Mouse (Mus musculus): ENCODE measurements around the gene Fas.

The Fas gene

GRCm38 (mm10) chr19:34283614-34284013, 6.9 kb upstream of the Fas start:
- peak; percentile 33 to 46 for DNase-seq (ENCODE audit: low spot score in 2 of 2)

- peak; percentile 23 to 37 for DNase-seq (ENCODE audit: low spot score in 2 of 2)
Measured at GRCm38 (mm10) chr19:34284383-34284782, 6.1 kb upstream of the Fas start.

GRCm38 (mm10) chr19:34284826-34285225, 5.6 kb upstream of the Fas start:
- DNase-seq (ENCODE audit: low spot score in 2 of 2): no peak

- DNase-seq (ENCODE audit: low spot score in 2 of 2): no peak
Measured at GRCm38 (mm10) chr19:34287221-34287620, 3.2 kb upstream of the Fas start.

GRCm38 (mm10) chr19:34287656-34288415, 2.6 kb upstream of the Fas start:
- no peak for DNase-seq (ENCODE audit: low spot score in 2 of 2)

GRCm38 (mm10) chr19:34288696-34289095, 1.8 kb upstream of the Fas start:
- no peak for DNase-seq (ENCODE audit: low spot score in 2 of 2)

GRCm38 (mm10) chr19:34290872-34291341, 441 bp downstream of the Fas start:
- DNase-seq (ENCODE audit: low spot score in 2 of 2): peak; percentile 38 to 49

GRCm38 (mm10) chr19:34291379-34291778, 913 bp downstream of the Fas start:
- DNase-seq (ENCODE audit: low spot score in 2 of 2): no peak

GRCm38 (mm10) chr19:34291956-34292355, 1.5 kb downstream of the Fas start:
- DNase-seq (ENCODE audit: low spot score in 2 of 2): no peak

GRCm38 (mm10) chr19:34292701-34293100, 2.2 kb downstream of the Fas start:
- no peak for DNase-seq (ENCODE audit: low spot score in 2 of 2)

GRCm38 (mm10) chr19:34293376-34293947, 3.0 kb downstream of the Fas start:
- DNase-seq (ENCODE audit: low spot score in 2 of 2): no peak

GRCm38 (mm10) chr19:34295442-34295841, 5.0 kb downstream of the Fas start:
- DNase-seq (ENCODE audit: low spot score in 2 of 2): no peak

- no peak for DNase-seq (ENCODE audit: low spot score in 2 of 2)
Measured at GRCm38 (mm10) chr19:34298531-34298930, 8.1 kb downstream of the Fas start.

- DNase-seq (ENCODE audit: low spot score in 2 of 2): no peak
Measured at GRCm38 (mm10) chr19:34299229-34299628, 8.8 kb downstream of the Fas start.

GRCm38 (mm10) chr19:34300430-34300829, 10.0 kb downstream of the Fas start:
- DNase-seq (ENCODE audit: low spot score in 2 of 2): no peak

- no peak for DNase-seq (ENCODE audit: low spot score in 2 of 2)
Measured at GRCm38 (mm10) chr19:34304917-34305316, 14.5 kb downstream of the Fas start.

- no peak for DNase-seq (ENCODE audit: low spot score in 2 of 2)
Measured at GRCm38 (mm10) chr19:34306794-34307193, 16.3 kb downstream of the Fas start.

- no peak for DNase-seq (ENCODE audit: low spot score in 2 of 2)
Measured at GRCm38 (mm10) chr19:34312151-34312728, 21.8 kb downstream of the Fas start.

GRCm38 (mm10) chr19:34328051-34328450, 37.6 kb downstream of the Fas start:
- peak; percentile 26 to 73 for DNase-seq (ENCODE audit: low spot score in 2 of 2)

GRCm38 (mm10) chr19:34334300-34334699, 43.8 kb downstream of the Fas start:
- DNase-seq (ENCODE audit: low spot score in 2 of 2): peak; percentile 16 to 66

- no peak for DNase-seq (ENCODE audit: low spot score in 2 of 2)
Measured at GRCm38 (mm10) chr19:34344702-34345101, 54.2 kb downstream of the Fas start.

GRCm38 (mm10) chr19:34345616-34346267, 55.3 kb downstream of the Fas start:
- DNase-seq (ENCODE audit: low spot score in 2 of 2): peak; percentile 26 to 30
